Mouse (Mus musculus) erythroblast, embryonic 14.5 days (primary cell): ENCODE data around the gene AI413582.

ENCODE experiments used
- GATA1 ChIP-seq: IDR thresholded peaks from 2 replicates; pipeline ENCODE4 v1.6.1; 2012; ENCODE audit warnings: low read length, inconsistent platforms, mixed read lengths
- TAL1 ChIP-seq: IDR thresholded peaks from 3 replicates; pipeline ENCODE4 v1.6.1; 2012; ENCODE audit warnings: low read length, inconsistent platforms, mixed read lengths

GRCm38 (mm10) chr17:27554062-27554960 is 11.2 kb downstream of the AI413582 start:
- TF ChIP-seq GATA1 = no peak
- TF ChIP-seq TAL1 = no peak
